Mouse (Mus musculus): Measurements from ENCODE around the gene 9330161L09Rik. TPM values are rescaled to one million over a fixed set of nuclear protein-coding genes. Genes with fewer than 3 reads are reported as not detected.

9330161L09Rik gene
- polyA plus RNA-seq, 1 experiment from 2014 or later = 1.8 TPM

DNA sequence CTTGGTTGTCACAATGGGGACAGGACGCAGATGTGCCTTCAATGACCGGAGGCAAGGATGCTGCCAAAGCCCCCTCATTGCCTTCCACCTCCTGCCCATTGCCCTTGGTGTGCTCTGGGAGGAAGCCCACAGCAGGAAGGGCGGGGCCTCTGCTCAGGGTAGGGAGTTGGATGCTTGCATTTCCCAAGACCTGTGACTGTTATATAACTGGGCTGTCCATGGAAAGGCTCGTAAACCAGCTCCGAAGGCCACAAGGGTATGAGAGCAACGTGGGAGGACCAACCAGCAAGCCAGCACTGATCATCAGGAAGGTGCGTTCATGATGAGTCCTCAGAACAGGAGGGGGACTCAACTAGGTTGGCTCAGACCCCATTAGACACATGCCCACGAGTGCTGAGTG lies 46.8 kb downstream of the 9330161L09Rik start:
- H3K27ac ChIP-seq = no peak overlapping the region
- no peaks in the 10 kb centered on the region for H3K9me3 ChIP-seq
- no peak for ATAC-seq (replicated peaks)
- H3K4me3 ChIP-seq = no peak overlapping the region
- no peaks in the 10 kb centered on the region for H3K36me3 ChIP-seq (replicated peaks)
- H3K27me3 ChIP-seq (replicated peaks) = no peaks in the 10 kb centered on the region
- no peaks in the 10 kb centered on the region for H3K4me1 ChIP-seq
- WGBS = 81% methylated on average over 8 of the region's 8 CpGs
- no peak overlapping the region for H3K9ac ChIP-seq
- H3K4me2 ChIP-seq = no peak overlapping the region

DNA sequence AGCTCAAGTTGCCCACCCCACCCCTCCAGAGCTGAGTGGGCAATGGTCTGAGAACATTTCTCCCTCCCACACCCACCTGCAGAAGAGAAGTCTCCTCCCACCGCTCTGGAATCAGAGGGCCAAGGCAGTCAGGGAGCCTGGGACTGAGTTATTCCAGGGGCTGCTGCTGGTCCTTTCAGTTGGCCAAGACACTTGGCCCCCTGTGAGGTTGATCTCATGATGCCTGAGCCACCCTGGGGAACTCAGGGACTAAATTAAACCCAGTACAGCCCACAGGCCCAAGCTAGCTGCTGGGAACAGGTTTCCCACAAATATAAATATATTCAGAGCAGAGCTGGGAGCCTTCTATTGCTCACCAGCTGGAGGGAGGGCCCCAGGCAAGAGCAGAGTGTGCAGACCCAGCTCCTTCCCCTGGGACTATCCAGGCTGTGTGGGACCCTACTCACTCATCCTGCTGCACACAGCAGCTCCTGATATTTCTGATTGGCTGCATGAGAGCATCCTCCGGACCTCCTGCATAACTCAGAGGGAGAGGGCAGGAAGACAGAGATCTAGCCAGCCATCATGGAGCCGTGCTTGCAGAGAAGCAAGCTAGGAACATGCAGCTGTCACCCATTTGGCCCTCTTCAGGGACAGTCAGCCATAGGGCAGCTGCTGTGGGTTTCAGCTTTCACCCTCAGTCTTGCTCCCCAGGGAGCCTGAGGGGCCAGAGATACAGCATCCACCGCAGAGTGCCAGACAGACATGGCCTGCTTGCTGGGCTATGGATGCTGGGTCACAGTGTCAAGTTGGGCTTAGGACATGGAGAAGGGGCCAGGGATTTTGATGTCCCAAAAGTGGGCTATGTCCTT lies 48.4 kb downstream of the 9330161L09Rik start:
- WGBS = 70% methylated on average over 4 of the region's 4 CpGs
- Histone ChIP-seq H3K9me3 (no peaks in the 10 kb centered on the region), H3K36me3 (replicated peaks) (no peaks in the 10 kb centered on the region), H3K9ac (no peak overlapping the region), H3K4me1 (no peaks in the 10 kb centered on the region), H3K4me3 (no peak overlapping the region), H3K4me2 (no peak overlapping the region), H3K27ac (no peak overlapping the region), H3K27me3 (replicated peaks) (no peaks in the 10 kb centered on the region)
- no peak for ATAC-seq (replicated peaks)

DNA sequence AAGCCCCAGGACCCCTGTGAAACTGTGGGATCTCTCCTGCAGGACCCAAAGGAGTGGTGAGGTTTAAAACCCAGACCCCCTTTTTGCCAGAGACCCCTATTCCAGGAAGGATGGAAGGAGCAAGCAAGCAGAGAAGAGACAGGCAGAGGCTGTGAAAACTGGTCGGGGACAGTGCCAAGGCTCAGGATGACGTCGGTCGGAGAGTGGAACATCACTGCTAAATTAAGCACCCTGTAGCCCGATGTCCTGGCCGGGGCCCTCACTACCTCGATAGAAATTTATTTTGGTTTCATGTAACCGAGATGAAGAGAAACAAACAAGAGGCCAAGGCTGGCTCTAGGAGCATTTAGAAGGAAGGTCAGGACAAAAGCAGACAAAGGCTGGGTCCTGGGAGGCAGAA lies 49.4 kb downstream of the 9330161L09Rik start:
- no peak overlapping the region for H3K4me2 ChIP-seq
- WGBS = 72% methylated on average over 8 of the region's 8 CpGs
- H3K27ac ChIP-seq = no peak overlapping the region
- H3K4me1 ChIP-seq = no peaks in the 10 kb centered on the region
- no peak overlapping the region for H3K9ac ChIP-seq
- H3K36me3 ChIP-seq (replicated peaks) = no peaks in the 10 kb centered on the region
- H3K9me3 ChIP-seq = no peaks in the 10 kb centered on the region
- no peak for ATAC-seq (replicated peaks)
- no peak overlapping the region for H3K4me3 ChIP-seq
- no peaks in the 10 kb centered on the region for H3K27me3 ChIP-seq (replicated peaks)

Other genes with a start within 250 kb of the 9330161L09Rik start
- 1.2 and 1.5 TPM in 2 replicates for gene Prima1, start 165.7 kb downstream of the 9330161L09Rik start, polyA plus RNA-seq (2015; fragmentation: Nextera tagmentation; extraction: Ambion mirVana)
- gene Fam181a, start 96.8 kb downstream of the 9330161L09Rik start, polyA plus RNA-seq (2015; fragmentation: Nextera tagmentation; extraction: Ambion mirVana) = 7.7 and 11.2 TPM in 2 replicates
- 0.81 and 1.1 TPM in 2 replicates for gene Asb2, start 51.8 kb downstream of the 9330161L09Rik start, polyA plus RNA-seq (2015; fragmentation: Nextera tagmentation; extraction: Ambion mirVana)
- gene Otub2, start 19.1 kb downstream of the 9330161L09Rik start, polyA plus RNA-seq (2015; fragmentation: Nextera tagmentation; extraction: Ambion mirVana) = 23.9 and 28.4 TPM in 2 replicates
- gene Ddx24, start 18.0 kb upstream of the 9330161L09Rik start, polyA plus RNA-seq (2015; fragmentation: Nextera tagmentation; extraction: Ambion mirVana) = 138 and 139 TPM in 2 replicates
- 15.1 and 15.4 TPM in 2 replicates for gene Ifi27, start 26.4 kb upstream of the 9330161L09Rik start, polyA plus RNA-seq (2015; fragmentation: Nextera tagmentation; extraction: Ambion mirVana)
- gene Ifi27l2a, start 35.9 kb upstream of the 9330161L09Rik start, polyA plus RNA-seq (2015; fragmentation: Nextera tagmentation; extraction: Ambion mirVana) = 6.2 and 10.0 TPM in 2 replicates
- not detected in 2 replicates for gene Ifi27l2b, start 49.4 kb upstream of the 9330161L09Rik start, polyA plus RNA-seq (2015; fragmentation: Nextera tagmentation; extraction: Ambion mirVana)
- 2.7 and 2.9 TPM in 2 replicates for gene Ppp4r4, start 124.5 kb upstream of the 9330161L09Rik start, polyA plus RNA-seq (2015; fragmentation: Nextera tagmentation; extraction: Ambion mirVana)
- gene Serpina10, start 223.6 kb upstream of the 9330161L09Rik start, polyA plus RNA-seq (2015; fragmentation: Nextera tagmentation; extraction: Ambion mirVana) = 0.04 and 0.09 TPM in 2 replicates
- gene Serpina6, start 249.4 kb upstream of the 9330161L09Rik start, polyA plus RNA-seq (2015; fragmentation: Nextera tagmentation; extraction: Ambion mirVana) = 1.2 TPM in 1 of 2 replicates, not detected in the other